8 mouse cellular contexts compared by ENCODE assay signal in genomic region chr3:130508330-130508729, GRCm38 (mm10).
"Had no signal": no experiment of that assay in that cellular context is flagged by ENCODE, and none has a peak within 500 bp of the region (broad histone marks: within the 10 kb centered on the region; RNA-seq: fewer than 3 reads in every experiment).

No protein-coding gene starts in this region.

- DNase-seq: kidney, adult 9 months; kidney, postnatal 36 days; layer of hippocampus, adult 9-11 months; layer of hippocampus, postnatal 36 days; lung, adult 18-20 months; retina, postnatal 1 day; thymus, adult 2 months; thymus, postnatal 25 days had no signal
